Comparison of ENCODE assay signal across 18 mouse cellular contexts in genomic region chr5:105411294-105411570, GRCm38 (mm10). TPM values are rescaled to one million over a fixed set of nuclear protein-coding genes. Genes with fewer than 3 reads are reported as not detected.
A peak's percentile ranks its signal among the peaks of the same experiment; 100 is the strongest.
DNase-seq lines count a peak whose midpoint lies in the region; ATAC-seq and TF ChIP-seq lines count a peak whose summit lies in the region.
"Had no signal": no experiment of that assay in that cellular context is flagged by ENCODE, and none has a peak within 500 bp of the region (broad histone marks: within the 10 kb centered on the region; RNA-seq: fewer than 3 reads in every experiment).

No protein-coding gene starts in this region.

- 52% methylated on average over 4 of the region's 4 CpGs for WGBS in hindbrain, embryonic 10.5 days
- WGBS in hindbrain, embryonic 12.5 days: 47% methylated on average over 4 of the region's 4 CpGs
- 80% methylated on average over 4 of the region's 4 CpGs for WGBS in thymus, adult 2 months
- 19% methylated on average over 4 of the region's 4 CpGs for WGBS in liver, embryonic 13.5 days (ENCODE audit: insufficient replicate concordance)
- WGBS in liver, postnatal 0 days (ENCODE audit: insufficient replicate concordance): 54% methylated on average over 4 of the region's 4 CpGs

- no peak overlapping the region for H3K4me2 ChIP-seq in hindbrain, embryonic 12.5 days (replicated peaks)
- H3K4me2 ChIP-seq in liver, embryonic 13.5 days: peak overlapping the region; percentile 65
- H3K4me2 ChIP-seq in liver, postnatal 0 days (ENCODE audit: low read depth, low read length): 0 out of 2 replicates have a peak overlapping the region, but pooled peaks have one; percentile 48
- H3K4me2 ChIP-seq: forebrain, embryonic 12.5 days; midbrain, embryonic 13.5 days had no signal

- H3K9me3 ChIP-seq in hindbrain, embryonic 10.5 days: no peaks in the 10 kb centered on the region
- H3K9me3 ChIP-seq in hindbrain, embryonic 12.5 days (replicated peaks): no peaks in the 10 kb centered on the region
- H3K9me3 ChIP-seq in liver, embryonic 13.5 days (replicated peaks): no peaks in the 10 kb centered on the region
- no peaks in the 10 kb centered on the region for H3K9me3 ChIP-seq in liver, postnatal 0 days (ENCODE audit: low read length)
- H3K9me3 ChIP-seq: forebrain, embryonic 12.5 days; midbrain, embryonic 13.5 days had no signal

- no peak for TF ChIP-seq POLR2A in thymus, adult 2 months (IDR thresholded peaks at IDR 0.05; ENCODE audit: control insufficient read depth, extremely low read depth, insufficient read depth, low read length, poor library complexity)

- no peak for TF ChIP-seq CTCF in thymus, adult 2 months (IDR thresholded peaks at IDR 0.05; ENCODE audit: borderline replicate concordance, control insufficient read depth, extremely low read depth, insufficient read depth, low read length, poor library complexity)
- no peak for TF ChIP-seq CTCF in liver, postnatal 0 days (IDR thresholded peaks at IDR 0.05; ENCODE audit: low read depth)

- 0 out of 2 replicates have a peak, but pooled peaks cover 5% of the 10 kb centered on the region for H3K27me3 ChIP-seq in hindbrain, embryonic 10.5 days (ENCODE audit: insufficient read depth, poor library complexity, severe bottlenecking)
- H3K27me3 ChIP-seq in hindbrain, embryonic 12.5 days: 0 out of 2 replicates have a peak, but pooled peaks cover 3% of the 10 kb centered on the region
- H3K27me3 ChIP-seq in thymus, adult 2 months (ENCODE audit: control insufficient read depth, insufficient read depth, low read length): no peaks in the 10 kb centered on the region
- H3K27me3 ChIP-seq in liver, embryonic 13.5 days: no peaks in the 10 kb centered on the region
- no peaks in the 10 kb centered on the region for H3K27me3 ChIP-seq in liver, postnatal 0 days (ENCODE audit: insufficient read depth, low read length)
- H3K27me3 ChIP-seq: forebrain, embryonic 12.5 days had no signal

- no peak for TF ChIP-seq EP300 in liver, postnatal 0 days (IDR thresholded peaks at IDR 0.05; ENCODE audit: low read depth)

- peaks cover 14% of the 10 kb centered on the region for H3K4me1 ChIP-seq in hindbrain, embryonic 10.5 days (replicated peaks)
- peaks cover 3% of the 10 kb centered on the region; the same call in 1 of the 2 replicates for H3K4me1 ChIP-seq in hindbrain, embryonic 12.5 days
- peaks cover 6% of the 10 kb centered on the region for H3K4me1 ChIP-seq in thymus, adult 2 months (replicated peaks; ENCODE audit: control insufficient read depth, insufficient read depth, low read length)
- H3K4me1 ChIP-seq in liver, embryonic 13.5 days (replicated peaks): peaks cover 67% of the 10 kb centered on the region
- peaks cover 25% of the 10 kb centered on the region for H3K4me1 ChIP-seq in liver, postnatal 0 days (ENCODE audit: insufficient read depth)

- peak overlapping the region; percentile 30; the same call in 1 of the 2 replicates for H3K27ac ChIP-seq in hindbrain, embryonic 10.5 days
- no peak overlapping the region for H3K27ac ChIP-seq in hindbrain, embryonic 12.5 days
- H3K27ac ChIP-seq in thymus, adult 2 months (ENCODE audit: control insufficient read depth, insufficient read depth, low read length): no peak overlapping the region
- peak overlapping the region; percentile 92 for H3K27ac ChIP-seq in liver, embryonic 13.5 days
- peak overlapping the region; percentile 63; the same call in 1 of the 2 replicates for H3K27ac ChIP-seq in liver, postnatal 0 days (ENCODE audit: low read depth)
- H3K27ac ChIP-seq: forebrain, embryonic 12.5 days; midbrain, embryonic 13.5 days; stomach, postnatal 0 days had no signal

- no peaks in the 10 kb centered on the region for H3K36me3 ChIP-seq in hindbrain, embryonic 10.5 days
- H3K36me3 ChIP-seq in hindbrain, embryonic 12.5 days: no peaks in the 10 kb centered on the region
- no peaks in the 10 kb centered on the region for H3K36me3 ChIP-seq in thymus, adult 2 months (ENCODE audit: control insufficient read depth, insufficient read depth, low read length)
- 0 out of 2 replicates have a peak, but pooled peaks cover 4% of the 10 kb centered on the region for H3K36me3 ChIP-seq in liver, embryonic 13.5 days
- H3K36me3 ChIP-seq in liver, postnatal 0 days (replicated peaks; ENCODE audit: insufficient read depth, low read length): no peaks in the 10 kb centered on the region
- H3K36me3 ChIP-seq: forebrain, embryonic 12.5 days; midbrain, embryonic 13.5 days had no signal

- H3K4me3 ChIP-seq in hindbrain, embryonic 10.5 days: no peak overlapping the region
- no peak overlapping the region for H3K4me3 ChIP-seq in hindbrain, embryonic 12.5 days
- no peak overlapping the region for H3K4me3 ChIP-seq in thymus, adult 2 months (ENCODE audit: control insufficient read depth, insufficient read depth, low read length)
- H3K4me3 ChIP-seq in liver, embryonic 13.5 days (replicated peaks): peak overlapping the region; percentile 55
- no peak overlapping the region for H3K4me3 ChIP-seq in liver, postnatal 0 days (ENCODE audit: low read depth, low read length)
- H3K4me3 ChIP-seq: forebrain, embryonic 12.5 days; midbrain, embryonic 13.5 days had no signal

- no peak for DNase-seq in hindbrain, embryonic 10.5 days (ENCODE audit: low spot score)
- peak; percentile 60 for DNase-seq in thymus, postnatal 0 days (ENCODE audit: low spot score)
- DNase-seq in thymus, adult 2 months: no peak
- DNase-seq in liver, embryonic 13.5 days: no peak
- no peak for DNase-seq in liver, postnatal 0 days
- no peak for DNase-seq in testis, postnatal 14 days (ENCODE audit: low spot score)
- DNase-seq: adrenal gland, postnatal 25 days; cerebellum, adult 8-10 months; gastrocnemius, postnatal 36 days; kidney, adult 18-20 months; kidney, postnatal 10 days; lung, adult 18-20 months; lung, postnatal 10 days had no signal

- H3K9ac ChIP-seq in hindbrain, embryonic 12.5 days: no peak overlapping the region
- peak overlapping the region; percentile 72 for H3K9ac ChIP-seq in liver, embryonic 13.5 days
- peak overlapping the region; percentile 21; the same call in 1 of the 2 replicates for H3K9ac ChIP-seq in liver, postnatal 0 days (replicated peaks)
- H3K9ac ChIP-seq: forebrain, embryonic 12.5 days; midbrain, embryonic 13.5 days had no signal

- ATAC-seq in hindbrain, embryonic 12.5 days (ENCODE audit: low FRiP score): no peak
- ATAC-seq in liver, embryonic 13.5 days (ENCODE audit: low read depth): no peak
- no peak for ATAC-seq in liver, postnatal 0 days
- ATAC-seq: inflammation-experienced regulatory T-cells, adult 6 months; midbrain, embryonic 13.5 days had no signal

RNA-seq across cellular contexts. Expression of gene Lrrc8b, which starts 4.3 kb away (rescaled TPM):
- polyA plus RNA-seq in hindbrain, embryonic 10.5 days (2016; fragmentation: Nextera tagmentation; extraction: Ambion mirVana): 7.3 and 7.5 TPM in 2 replicates
- 12.1 and 13.3 TPM in 2 replicates for polyA plus RNA-seq in hindbrain, embryonic 12.5 days (2016; fragmentation: Nextera tagmentation; extraction: Ambion mirVana)
- polyA plus RNA-seq in thymus, postnatal 0 days (2015; fragmentation: Nextera tagmentation; extraction: Ambion mirVana): 8.9 and 9.5 TPM in 2 replicates
- polyA plus RNA-seq in thymus, adult 2 months (2012; rRNA removed): 19.2 and 22.5 TPM in 2 replicates
- 4.1 and 5.7 TPM in 2 replicates for polyA plus RNA-seq in liver, embryonic 13.5 days (2015; fragmentation: Nextera tagmentation; extraction: Ambion mirVana)
- 1.1 and 1.4 TPM in 2 replicates for polyA plus RNA-seq in liver, postnatal 0 days (2015; fragmentation: Nextera tagmentation; extraction: Ambion mirVana)

Comparison
In these comparisons a context has a peak if more than half of its experiments do, and no peak if none do; other contexts are left out.
1. H3K27ac ChIP-seq: peak in hindbrain, embryonic 10.5 days (single experiment), liver, embryonic 13.5 days (single experiment) and liver, postnatal 0 days (single experiment); none in hindbrain, embryonic 12.5 days (single experiment) and thymus, adult 2 months (single experiment).